Mouse (Mus musculus): ENCODE measurements around the gene Neu1.

DNA sequence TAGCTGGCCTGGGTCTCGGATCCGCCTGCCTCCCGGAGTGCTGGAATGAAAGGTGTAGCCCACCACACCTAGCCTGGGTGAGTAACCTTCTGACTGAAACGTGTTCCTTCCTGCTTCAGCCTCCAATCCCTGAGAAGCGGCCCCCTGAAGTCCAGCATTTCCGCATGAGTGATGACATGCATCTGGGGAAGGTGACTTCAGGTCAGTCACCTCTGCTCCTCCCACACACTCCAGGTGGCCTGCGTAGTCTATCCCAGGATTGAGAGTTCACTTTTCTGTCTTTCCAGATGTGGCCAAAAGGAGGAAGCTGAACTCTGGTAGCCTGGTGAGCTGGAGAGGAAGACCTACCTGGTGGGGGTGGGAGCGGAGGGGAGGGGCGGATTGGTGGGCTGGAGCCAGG, 28.2 kb upstream of the Neu1 start:
- TF ChIP-seq CTCF (IDR thresholded peaks at IDR 0.05; ENCODE audit: low read depth) (no peak), EP300 (IDR thresholded peaks at IDR 0.05; ENCODE audit: low read depth) (no peak)

Data from liver, embryonic 14.5 days (tissue).